Mouse (Mus musculus): ENCODE results near the gene Zbtb22. TPM values are rescaled to one million over a fixed set of nuclear protein-coding genes. Genes with fewer than 3 reads are reported as not detected.

Gene Zbtb22
- polyA plus RNA-seq, 1 experiment = 62.9 TPM

GRCm38 (mm10) chr17:33968489-33968888, 52.8 kb downstream of the Zbtb22 start:
- Histone ChIP-seq H3K36me3 (ENCODE audit: control insufficient read depth, insufficient read depth, low read length) (peaks cover 8% of the 10 kb centered on the region), H3K4me3 (ENCODE audit: extremely low read depth, insufficient read depth, insufficient read length) (no peak overlapping the region), H3K4me1 (ENCODE audit: control insufficient read depth, insufficient read depth, insufficient read length) (no peaks in the 10 kb centered on the region), H3K27ac (ENCODE audit: insufficient read depth, low read length) (no peak overlapping the region), H3K27me3 (ENCODE audit: control insufficient read depth, insufficient read depth, low read length) (no peaks in the 10 kb centered on the region)
- DNase-seq (ENCODE audit: low read depth in 1 of 2, low spot score in 2 of 2) = peak; percentile 69 to 73
- TF ChIP-seq POLR2A (IDR thresholded peaks at IDR 0.05; ENCODE audit: low read depth, low read length) = no peak
- TF ChIP-seq CTCF (IDR thresholded peaks at IDR 0.05; ENCODE audit: extremely low read depth, insufficient read depth, insufficient read length, insufficient replicate concordance) = peak; percentile 93
- 2% methylated on average over 9 of the region's 9 CpGs for WGBS

Other genes starting within 250 kb of the Zbtb22 start
- 87.3 and 103 TPM in 2 replicates for gene Hnrnpm, start 229.0 kb upstream of the Zbtb22 start, polyA plus RNA-seq (2012; rRNA removed)
- 194 and 290 TPM in 2 replicates for gene March2, start 197.2 kb upstream of the Zbtb22 start, polyA plus RNA-seq (2012; rRNA removed)
- gene Rab11b, start 155.4 kb upstream of the Zbtb22 start, polyA plus RNA-seq (2012; rRNA removed) = 225 and 270 TPM in 2 replicates
- gene Angptl4, start 134.1 kb upstream of the Zbtb22 start, polyA plus RNA-seq (2012; rRNA removed) = 15.6 and 21.5 TPM in 2 replicates
- 56.8 and 74.6 TPM in 2 replicates for gene Kank3, start 105.4 kb upstream of the Zbtb22 start, polyA plus RNA-seq (2012; rRNA removed)
- 746 and 860 TPM in 2 replicates for gene Rps28, start 91.3 kb upstream of the Zbtb22 start, polyA plus RNA-seq (2012; rRNA removed)
- 158 and 201 TPM in 2 replicates for gene Ndufa7, start 91.3 kb upstream of the Zbtb22 start, polyA plus RNA-seq (2012; rRNA removed)
- 11.6 and 19.2 TPM in 2 replicates for gene Cd320, start 72.8 kb upstream of the Zbtb22 start, polyA plus RNA-seq (2012; rRNA removed)
- 3.2 and 9.3 TPM in 2 replicates for gene Gm7029, start 42.1 kb upstream of the Zbtb22 start, polyA plus RNA-seq (2012; rRNA removed)
- 11.5 and 15.3 TPM in 2 replicates for gene Kifc1, start 25.2 kb upstream of the Zbtb22 start, polyA plus RNA-seq (2012; rRNA removed)
- gene Platr17, start 10.8 kb upstream of the Zbtb22 start, polyA plus RNA-seq (2012; rRNA removed) = 0.47 and 0.68 TPM in 2 replicates
- gene Daxx, start 6.5 kb upstream of the Zbtb22 start, polyA plus RNA-seq (2012; rRNA removed) = 56.8 and 65.6 TPM in 2 replicates
- 188 and 240 TPM in 2 replicates for gene Tapbp, start within 50 bp of the Zbtb22 start, polyA plus RNA-seq (2012; rRNA removed)
- 234 and 301 TPM in 2 replicates for gene Rgl2, start 13.6 kb downstream of the Zbtb22 start, polyA plus RNA-seq (2012; rRNA removed)
- 13.8 and 16.0 TPM in 2 replicates for gene Pfdn6, start 24.4 kb downstream of the Zbtb22 start, polyA plus RNA-seq (2012; rRNA removed)
- 20.5 and 26.7 TPM in 2 replicates for gene Wdr46, start 24.8 kb downstream of the Zbtb22 start, polyA plus RNA-seq (2012; rRNA removed)
- gene B3galt4, start 35.6 kb downstream of the Zbtb22 start, polyA plus RNA-seq (2012; rRNA removed) = 18.9 and 20.6 TPM in 2 replicates
- gene Vps52, start 39.9 kb downstream of the Zbtb22 start, polyA plus RNA-seq (2012; rRNA removed) = 58.0 and 73.2 TPM in 2 replicates
- 476 and 550 TPM in 2 replicates for gene Rps18, start 40.1 kb downstream of the Zbtb22 start, polyA plus RNA-seq (2012; rRNA removed)
- 5,070 and 5,425 TPM in 2 replicates for gene H2-K1, start 84.4 kb downstream of the Zbtb22 start, polyA plus RNA-seq (2012; rRNA removed)
- gene Ring1, start 108.8 kb downstream of the Zbtb22 start, polyA plus RNA-seq (2012; rRNA removed) = 52.0 and 61.3 TPM in 2 replicates
- gene H2-Ke6, start 112.2 kb downstream of the Zbtb22 start, polyA plus RNA-seq (2012; rRNA removed) = 122 and 202 TPM in 2 replicates
- gene Slc39a7, start 115.8 kb downstream of the Zbtb22 start, polyA plus RNA-seq (2012; rRNA removed) = 86.8 and 99.4 TPM in 2 replicates
- gene Rxrb, start 115.9 kb downstream of the Zbtb22 start, polyA plus RNA-seq (2012; rRNA removed) = 76.9 and 99.7 TPM in 2 replicates
- gene Col11a2, start 123.5 kb downstream of the Zbtb22 start, polyA plus RNA-seq (2012; rRNA removed) = 4.7 and 6.4 TPM in 2 replicates
- 228 and 326 TPM in 2 replicates for gene H2-Oa, start 176.4 kb downstream of the Zbtb22 start, polyA plus RNA-seq (2012; rRNA removed)
- 302 and 363 TPM in 2 replicates for gene H2-DMa, start 203.6 kb downstream of the Zbtb22 start, polyA plus RNA-seq (2012; rRNA removed)
- gene Brd2, start 206.7 kb downstream of the Zbtb22 start, polyA plus RNA-seq (2012; rRNA removed) = 97.9 and 112 TPM in 2 replicates
- 456 and 587 TPM in 2 replicates for gene H2-DMb2, start 227.4 kb downstream of the Zbtb22 start, polyA plus RNA-seq (2012; rRNA removed)
- 322 and 426 TPM in 2 replicates for gene H2-DMb1, start 237.2 kb downstream of the Zbtb22 start, polyA plus RNA-seq (2012; rRNA removed)

Measured in spleen, adult 2 months (tissue).